Mouse (Mus musculus): Measurements from ENCODE around the gene Ddx55. TPM values are rescaled to one million over a fixed set of nuclear protein-coding genes. Genes with fewer than 3 reads are reported as not detected.

Gene Ddx55
- polyA plus RNA-seq (2015; fragmentation: Nextera tagmentation; extraction: Ambion mirVana), result 4.3 and 5.4 TPM in 2 replicates

GRCm38 (mm10) chr5:124552558-124553307, at the start of gene Ddx55:
Gene Ddx55 (plus strand): TSS chr5:124552864.

GRCm38 (mm10) chr5:124530655-124531582, 21.7 kb upstream of the Ddx55 start, which contains the start of gene Rilpl1:
Gene Rilpl1 (minus strand): TSS chr5:124531391.

GRCm38 (mm10) chr5:124540383-124540786, 12.3 kb upstream of the Ddx55 start, which contains the start of gene Tmed2:
Gene Tmed2 (plus strand): TSS chr5:124540695.

GRCm38 (mm10) chr5:124578633-124579317, 26.1 kb downstream of the Ddx55 start, which contains the start of the genes Eif2b1 and Gtf2h3:
Gene Eif2b1 (minus strand): TSS chr5:124579131.
Gene Gtf2h3 (plus strand): TSS chr5:124579140.

Other genes with a start within 250 kb of the Ddx55 start
- gene Mphosph9, start 224.9 kb upstream of the Ddx55 start, polyA plus RNA-seq (2015; fragmentation: Nextera tagmentation; extraction: Ambion mirVana), result 3.2 and 3.8 TPM in 2 replicates
- gene 2810006K23Rik, start 224.8 kb upstream of the Ddx55 start, polyA plus RNA-seq (2015; fragmentation: Nextera tagmentation; extraction: Ambion mirVana), result 7.6 and 8.5 TPM in 2 replicates
- 61.2 and 82.7 TPM in 2 replicates for gene Cdk2ap1, start 189.8 kb upstream of the Ddx55 start, polyA plus RNA-seq (2015; fragmentation: Nextera tagmentation; extraction: Ambion mirVana)
- 35.2 and 36.9 TPM in 2 replicates for gene Sbno1, start 126.9 kb upstream of the Ddx55 start, polyA plus RNA-seq (2015; fragmentation: Nextera tagmentation; extraction: Ambion mirVana)
- 18.0 and 26.4 TPM in 2 replicates for gene Kmt5a, start 112.9 kb upstream of the Ddx55 start, polyA plus RNA-seq (2015; fragmentation: Nextera tagmentation; extraction: Ambion mirVana)
- 14.4 and 23.1 TPM in 2 replicates for gene Rilpl2, start 74.5 kb upstream of the Ddx55 start, polyA plus RNA-seq (2015; fragmentation: Nextera tagmentation; extraction: Ambion mirVana)
- 13.4 and 15.0 TPM in 2 replicates for gene Snrnp35, start 69.7 kb upstream of the Ddx55 start, polyA plus RNA-seq (2015; fragmentation: Nextera tagmentation; extraction: Ambion mirVana)
- gene Rilpl1, start 21.5 kb upstream of the Ddx55 start, polyA plus RNA-seq (2015; fragmentation: Nextera tagmentation; extraction: Ambion mirVana), result 69.3 and 90.5 TPM in 2 replicates
- gene Tmed2, start 12.2 kb upstream of the Ddx55 start, polyA plus RNA-seq (2015; fragmentation: Nextera tagmentation; extraction: Ambion mirVana), result 349 and 403 TPM in 2 replicates
- gene Eif2b1, start 26.3 kb downstream of the Ddx55 start, polyA plus RNA-seq (2015; fragmentation: Nextera tagmentation; extraction: Ambion mirVana), result 57.1 and 60.7 TPM in 2 replicates
- 19.6 and 24.5 TPM in 2 replicates for gene Gtf2h3, start 26.3 kb downstream of the Ddx55 start, polyA plus RNA-seq (2015; fragmentation: Nextera tagmentation; extraction: Ambion mirVana)
- gene Atp6v0a2, start 75.7 kb downstream of the Ddx55 start, polyA plus RNA-seq (2015; fragmentation: Nextera tagmentation; extraction: Ambion mirVana), result 17.0 and 19.4 TPM in 2 replicates
- 0.01 TPM in 1 of 2 replicates, not detected in the other for gene Dnah10, start 172.2 kb downstream of the Ddx55 start, polyA plus RNA-seq (2015; fragmentation: Nextera tagmentation; extraction: Ambion mirVana)